Mouse (Mus musculus) MEL (cell line): ENCODE results near the gene Spout1. TPM values are rescaled to one million over a fixed set of nuclear protein-coding genes. Genes with fewer than 3 reads are reported as not detected.

Experiments
- DNase-seq: peaks from one replicate; pipeline ENCODE4 v3.0.0; 2011; ENCODE audit warnings: low read depth, low spot score
- H3K27ac ChIP-seq: 2 replicates; pipeline ENCODE4 v1.5.1; 2012; ENCODE audit warnings: low read depth, mild to moderate bottlenecking, control low read depth, low read length, moderate library complexity; ENCODE audit not compliant: control insufficient read depth
- H3K27me3 ChIP-seq, 2 experiments: fragments of 150-350 bp in 1 of 2; sonication (generic) in 1 of 2; 2 replicates each; pipeline ENCODE4 v1.6.1; 2012; ENCODE audit warnings: low read length in 2 of 2, mild to moderate bottlenecking in 2 of 2, improper control_type of control experiment in 1 of 2, moderate library complexity in 1 of 2; ENCODE audit not compliant: insufficient read depth in 2 of 2, control insufficient read depth in 1 of 2
- H3K36me3 ChIP-seq, 2 experiments: 2 replicates each; pipeline ENCODE4 v1.6.1; 2012 to 2014; ENCODE audit warnings: low read length in 2 of 2, improper control_type of control experiment in 1 of 2, inconsistent platforms in 1 of 2, mild to moderate bottlenecking in 1 of 2; ENCODE audit not compliant: insufficient read depth in 2 of 2, control insufficient read depth in 1 of 2
- H3K4me1 ChIP-seq, 2 experiments: fragments of 150-350 bp in 1 of 2; sonication (generic) in 1 of 2; 2 replicates each; pipeline ENCODE4 v1.6.1; 2012; ENCODE audit warnings: low read length in 2 of 2, improper control_type of control experiment in 1 of 2, mild to moderate bottlenecking in 1 of 2; ENCODE audit not compliant: insufficient read depth in 2 of 2, control insufficient read depth in 1 of 2
- H3K4me3 ChIP-seq, 2 experiments: fragments of 150-350 bp in 1 of 2; sonication (generic) in 1 of 2; 2 replicates each; pipeline ENCODE4 v1.5.1; 2012; ENCODE audit warnings: low read depth in 2 of 2, low read length in 2 of 2, mild to moderate bottlenecking in 2 of 2, moderate library complexity in 2 of 2, control low read depth in 1 of 2, improper control_type of control experiment in 1 of 2; ENCODE audit not compliant: control insufficient read depth in 1 of 2, insufficient read depth in 1 of 2
- H3K79me2 ChIP-seq: 2 replicates; pipeline ENCODE4 v1.6.1; 2012; ENCODE audit warnings: mild to moderate bottlenecking, low read length, moderate library complexity; ENCODE audit not compliant: control insufficient read depth, poor library complexity, insufficient read depth
- H3K9ac ChIP-seq: 2 replicates; pipeline ENCODE4 v1.6.1; 2012; ENCODE audit warnings: low read depth, mild to moderate bottlenecking, control low read depth, low read length, moderate library complexity; ENCODE audit not compliant: control insufficient read depth, poor library complexity, severe bottlenecking
- H3K9me3 ChIP-seq: fragments of 150-350 bp; sonication (generic); replicated peaks from 2 replicates; pipeline ENCODE4 v1.6.1; 2012; ENCODE audit warnings: mild to moderate bottlenecking, low read length, improper control_type of control experiment, moderate library complexity; ENCODE audit not compliant: insufficient read depth
- BHLHE40 ChIP-seq: IDR thresholded peaks from 2 replicates; pipeline ENCODE4 v1.6.1; 2012; ENCODE audit warnings: low read depth, mild to moderate bottlenecking, inconsistent platforms, low read length, improper control_type of control experiment, borderline replicate concordance
- CHD1 ChIP-seq: IDR thresholded peaks from 2 replicates; pipeline ENCODE4 v1.6.1; 2012; ENCODE audit warnings: low read depth, mild to moderate bottlenecking, inconsistent platforms, low read length, improper control_type of control experiment
- CHD2 ChIP-seq: IDR thresholded peaks from 2 replicates; pipeline ENCODE4 v1.6.1; 2011; ENCODE audit warnings: low read length, improper control_type of control experiment
- CTCF ChIP-seq, 3 experiments: IDR thresholded peaks in 2 of 3; conservative IDR thresholded peaks in 1 of 3; 2 replicates each; pipeline ENCODE4 v1.5.1; 2011 to 2012; ENCODE audit warnings: low read length in 3 of 3, low read depth in 2 of 3, mild to moderate bottlenecking in 2 of 3, improper control_type of control experiment in 1 of 3, inconsistent platforms in 1 of 3, mixed read lengths in 1 of 3, moderate library complexity in 1 of 3; ENCODE audit not compliant: control insufficient read depth in 1 of 3, insufficient read depth in 1 of 3, poor library complexity in 1 of 3, severe bottlenecking in 1 of 3
- E2F4 ChIP-seq: IDR thresholded peaks from 2 replicates; pipeline ENCODE4 v1.6.1; 2011; ENCODE audit warnings: low read depth, low read length, improper control_type of control experiment, borderline replicate concordance
- ELF1 ChIP-seq: IDR thresholded peaks from 2 replicates; pipeline ENCODE4 v1.6.1; 2014; ENCODE audit warnings: low read depth, mild to moderate bottlenecking, inconsistent platforms, low read length, improper control_type of control experiment, moderate library complexity
- EP300 ChIP-seq, 2 experiments: IDR thresholded peaks; 2 replicates each; pipeline ENCODE4 v1.6.1; 2011; ENCODE audit warnings: improper control_type of control experiment in 2 of 2, low read length in 2 of 2, low read depth in 1 of 2, mild to moderate bottlenecking in 1 of 2
- ETS1 ChIP-seq: IDR thresholded peaks from 2 replicates; pipeline ENCODE4 v1.6.1; 2012; ENCODE audit warnings: low read depth, mild to moderate bottlenecking, inconsistent platforms, low read length, improper control_type of control experiment, moderate library complexity
- GABPA ChIP-seq: IDR thresholded peaks from 2 replicates; pipeline ENCODE4 v1.6.1; 2012; ENCODE audit warnings: low read depth, mild to moderate bottlenecking, inconsistent platforms, low read length, improper control_type of control experiment, moderate library complexity
- GATA1 ChIP-seq: IDR thresholded peaks from 2 replicates; pipeline ENCODE4 v1.6.1; 2011; ENCODE audit warnings: low read depth, low read length, improper control_type of control experiment
- JUND ChIP-seq: IDR thresholded peaks from 2 replicates; pipeline ENCODE4 v1.6.1; 2011; ENCODE audit warnings: low read depth, mild to moderate bottlenecking, improper control_type of control experiment, low read length
- KAT2A ChIP-seq: conservative IDR thresholded peaks from 2 replicates; pipeline ENCODE4 v1.6.1; 2012; ENCODE audit warnings: low read depth, low read length, improper control_type of control experiment, inconsistent platforms
- MAFK ChIP-seq: IDR thresholded peaks from 2 replicates; pipeline ENCODE4 v1.6.1; 2011; ENCODE audit warnings: low read depth, mild to moderate bottlenecking, low read length, improper control_type of control experiment, borderline replicate concordance
- MAZ ChIP-seq: IDR thresholded peaks from 2 replicates; pipeline ENCODE4 v1.6.1; 2012; ENCODE audit warnings: low read depth, mild to moderate bottlenecking, inconsistent platforms, low read length, improper control_type of control experiment
- MXI1 ChIP-seq: IDR thresholded peaks from 2 replicates; pipeline ENCODE4 v1.6.1; 2011; ENCODE audit warnings: mild to moderate bottlenecking, low read depth, low read length, improper control_type of control experiment
- MYB ChIP-seq: IDR thresholded peaks from 2 replicates; pipeline ENCODE4 v1.6.1; 2011; ENCODE audit warnings: mild to moderate bottlenecking, low read depth, low read length, improper control_type of control experiment
- MYC ChIP-seq: IDR thresholded peaks from 2 replicates; pipeline ENCODE4 v1.6.1; 2011; ENCODE audit warnings: low read depth, mild to moderate bottlenecking, low read length, improper control_type of control experiment, moderate library complexity
- NELFE ChIP-seq: IDR thresholded peaks from 2 replicates; pipeline ENCODE4 v1.6.1; 2011; ENCODE audit warnings: low read depth, low read length, improper control_type of control experiment
- NRF1 ChIP-seq: IDR thresholded peaks from 2 replicates; pipeline ENCODE4 v1.6.1; 2014; ENCODE audit warnings: low read depth, mild to moderate bottlenecking, inconsistent platforms, low read length, improper control_type of control experiment, moderate library complexity; ENCODE audit not compliant: poor library complexity, insufficient read depth, severe bottlenecking
- POLR2A ChIP-seq, 2 experiments: IDR thresholded peaks; 2 replicates each; pipeline ENCODE4 v1.6.1; 2011 to 2012; ENCODE audit warnings: low read length in 2 of 2, mild to moderate bottlenecking in 2 of 2, control low read depth in 1 of 2, improper control_type of control experiment in 1 of 2, low read depth in 1 of 2, moderate library complexity in 1 of 2; ENCODE audit not compliant: control insufficient read depth in 1 of 2, insufficient read depth in 1 of 2, poor library complexity in 1 of 2
- POLR2AphosphoS2 ChIP-seq: IDR thresholded peaks from 2 replicates; pipeline ENCODE4 v1.6.1; 2011; ENCODE audit warnings: low read length, improper control_type of control experiment
- RAD21 ChIP-seq: IDR thresholded peaks from 2 replicates; pipeline ENCODE4 v1.6.1; 2011; ENCODE audit warnings: mild to moderate bottlenecking, low read depth, low read length, improper control_type of control experiment
- RCOR1 ChIP-seq: IDR thresholded peaks from 2 replicates; pipeline ENCODE4 v1.6.1; 2012; ENCODE audit warnings: low read depth, mild to moderate bottlenecking, inconsistent platforms, low read length, improper control_type of control experiment
- SIN3A ChIP-seq: IDR thresholded peaks from 2 replicates; pipeline ENCODE4 v1.6.1; 2012; ENCODE audit warnings: low read length, improper control_type of control experiment, inconsistent platforms
- SMC3 ChIP-seq: IDR thresholded peaks from 2 replicates; pipeline ENCODE4 v1.6.1; 2011; ENCODE audit warnings: low read depth, low read length, improper control_type of control experiment
- TAL1 ChIP-seq: IDR thresholded peaks from 2 replicates; pipeline ENCODE4 v1.6.1; 2012; ENCODE audit warnings: mild to moderate bottlenecking, inconsistent platforms, low read length, moderate library complexity, mixed read lengths
- TCF12 ChIP-seq: IDR thresholded peaks from 2 replicates; pipeline ENCODE4 v1.6.1; 2014; ENCODE audit warnings: low read depth, mild to moderate bottlenecking, inconsistent platforms, low read length, improper control_type of control experiment, moderate library complexity
- UBTF ChIP-seq: IDR thresholded peaks from 2 replicates; pipeline ENCODE4 v1.6.1; 2012; ENCODE audit warnings: low read depth, mild to moderate bottlenecking, inconsistent platforms, low read length, improper control_type of control experiment, moderate library complexity, borderline replicate concordance; ENCODE audit not compliant: insufficient read depth
- USF1 ChIP-seq: IDR thresholded peaks from 2 replicates; pipeline ENCODE4 v1.6.1; 2014; ENCODE audit warnings: low read depth, mild to moderate bottlenecking, inconsistent platforms, low read length, improper control_type of control experiment, moderate library complexity
- USF2 ChIP-seq, 2 experiments: IDR thresholded peaks; 2 replicates each; pipeline ENCODE4 v1.6.1; 2011 to 2012; ENCODE audit warnings: improper control_type of control experiment in 2 of 2, low read length in 2 of 2, borderline replicate concordance in 1 of 2, inconsistent platforms in 1 of 2, low read depth in 1 of 2, mild to moderate bottlenecking in 1 of 2; ENCODE audit not compliant: insufficient read depth in 1 of 2
- ZC3H11A ChIP-seq: IDR thresholded peaks from 2 replicates; pipeline ENCODE4 v1.6.1; 2012; ENCODE audit warnings: low read depth, mild to moderate bottlenecking, inconsistent platforms, low read length, improper control_type of control experiment
- ZKSCAN1 ChIP-seq: IDR thresholded peaks from 2 replicates; pipeline ENCODE4 v1.6.1; 2012; ENCODE audit warnings: low read depth, mild to moderate bottlenecking, inconsistent platforms, low read length, improper control_type of control experiment, moderate library complexity
- ZMIZ1 ChIP-seq: IDR thresholded peaks from 2 replicates; pipeline ENCODE4 v1.6.1; 2012; ENCODE audit warnings: low read depth, mild to moderate bottlenecking, inconsistent platforms, low read length, improper control_type of control experiment, moderate library complexity
- ZNF384 ChIP-seq: IDR thresholded peaks from 2 replicates; pipeline ENCODE4 v1.6.1; 2012; ENCODE audit warnings: low read depth, mild to moderate bottlenecking, inconsistent platforms, low read length, improper control_type of control experiment
- polyA plus RNA-seq, 2 experiments: library from polyadenylated mRNA; stranded (reverse) in 1 of 2; unstranded in 1 of 2; fragments of >175 nt in 1 of 2; fragments of >200 nt in 1 of 2; gene quantifications; 2 replicates each; pipeline versions ENCODE4 v1.2.1 to v1.2.4; 2012; ENCODE audit warnings: low replicate concordance in 2 of 2, low read depth in 1 of 2; ENCODE audit not compliant: insufficient read length in 2 of 2, insufficient read depth in 1 of 2, missing spikeins in 1 of 2
- total RNA-seq: library from RNA; depleted of rRNA; stranded (reverse); fragments of 300-350 nt; gene quantifications from 2 replicates; pipeline ENCODE4 v1.2.3, GENCODE M21; 2012; rRNA removed

The Spout1 gene
- total RNA-seq = 68.0 and 83.6 TPM in 2 replicates
- 100 to 1,000 TPM; 103 to 220 TPM for polyA plus RNA-seq

- H3K4me3 ChIP-seq = peak within 1 kb of the TSS; percentile 73 to 76
- H3K4me1 ChIP-seq = peaks cover 0 to 7% of the 10 kb centered on the region in 2 experiments; a peak in 2 of 4 replicates
- H3K79me2 ChIP-seq = peaks cover 9% of the 10 kb centered on the region
- peaks cover 0 to 2% of the 10 kb centered on the region in 2 experiments; a peak in 1 of 4 replicates for H3K36me3 ChIP-seq
- H3K9me3 ChIP-seq = no peaks in the 10 kb centered on the region
- H3K27ac ChIP-seq = peak within 1 kb of the TSS; percentile 13; the same call in 1 of the 2 replicates
- peak within 1 kb of the TSS; percentile 83 for H3K9ac ChIP-seq
- no peaks in the 10 kb centered on the region for H3K27me3 ChIP-seq
- peak; percentile 98 for DNase-seq
- TF ChIP-seq USF2 (IDR thresholded peaks at IDR 0.05; ENCODE audit: borderline replicate concordance in 1 of 2, insufficient read depth in 1 of 2, low read depth in 1 of 2, low read length in 2 of 2) (no peak), EP300 (IDR thresholded peaks at IDR 0.05; ENCODE audit: low read depth in 1 of 2, low read length in 2 of 2) (no peak), POLR2A (IDR thresholded peaks at IDR 0.05; ENCODE audit: control insufficient read depth in 1 of 2, insufficient read depth in 1 of 2, low read depth in 1 of 2, low read length in 2 of 2, poor library complexity in 1 of 2) (peak; percentile 52 to 83), SMC3 (peak; percentile 2; the same call in 1 of the 2 replicates), ZKSCAN1 (no peak), BHLHE40 (peak; percentile 78; the same call in 1 of the 2 replicates), GABPA (no peak), SIN3A (peak; percentile 100), UBTF (no peak), CHD2 (no peak), MXI1 (peak; percentile 100), ELF1 (peak; percentile 82), KAT2A (no peak; the same call in 1 of the 2 replicates), E2F4 (no peak), RAD21 (no peak), CHD1 (no peak), NELFE (peak; percentile 77), RCOR1 (no peak), ZC3H11A (no peak), ETS1 (peak; percentile 35; the same call in 1 of the 2 replicates), ZNF384 (no peak), MAZ (no peak), MAFK (no peak), MYC (peak; percentile 95), TAL1 (no peak), CTCF (IDR thresholded peaks at IDR 0.05 in 2 of 3, conservative IDR thresholded peaks at IDR 0.05 in 1 of 3; ENCODE audit: control insufficient read depth in 1 of 3, insufficient read depth in 1 of 3, low read depth in 2 of 3, low read length in 3 of 3, poor library complexity in 1 of 3, severe bottlenecking in 1 of 3) (no peak), GATA1 (no peak), USF1 (peak; percentile 74), JUND (no peak), ZMIZ1 (no peak), TCF12 (peak; percentile 61), NRF1 (peak; percentile 59), POLR2AphosphoS2 (0 out of 2 replicates have a peak, but pooled peaks have one; percentile 53), MYB (no peak)
Measured at GRCm38 (mm10) chr2:30177700-30178675, at the start of gene Spout1. Gene Spout1, minus strand, starts transcription at chr2:30178459.
